In the genomic region with DNA sequence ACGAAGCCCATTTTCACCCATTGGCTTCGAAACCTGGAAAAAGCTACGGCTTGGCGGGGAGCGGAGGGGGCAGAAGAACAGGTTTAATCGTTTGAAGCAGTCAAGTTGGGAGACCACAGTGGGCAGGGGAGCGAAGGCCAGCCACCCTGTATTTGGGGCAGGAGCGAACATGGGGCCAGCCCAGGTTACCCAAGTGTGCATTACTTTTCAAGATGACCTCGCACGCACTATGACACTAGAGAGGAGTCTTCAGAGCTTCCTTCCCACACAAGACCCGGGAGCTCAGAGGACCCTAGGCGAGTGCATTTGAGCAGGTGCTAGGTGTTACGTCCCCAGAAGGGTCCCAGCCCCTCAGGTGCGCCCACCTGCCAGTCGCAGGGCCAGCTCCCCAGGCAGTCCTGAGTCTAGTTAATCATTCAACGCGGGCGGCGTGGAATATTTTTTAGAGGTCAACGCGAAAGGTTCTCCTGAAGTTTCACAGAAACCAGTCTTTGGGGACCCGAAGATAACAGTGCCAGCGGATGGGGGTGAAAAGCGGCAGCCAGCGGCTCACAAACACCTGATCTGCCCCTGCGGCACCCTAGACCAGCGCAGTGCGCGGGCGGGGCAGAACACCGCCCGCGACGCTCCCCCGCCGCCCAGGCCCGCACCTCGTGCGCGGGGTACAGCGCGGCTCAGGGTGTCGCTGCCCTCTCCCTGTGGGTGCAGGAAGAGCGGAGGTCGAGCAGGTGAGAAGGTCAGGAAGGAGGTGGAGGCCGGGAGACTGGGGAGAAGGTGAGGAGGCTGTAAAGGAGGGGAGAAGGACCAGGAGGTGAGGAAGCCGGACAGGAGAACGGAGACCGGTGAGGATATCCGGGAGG, we compare ENCODE assay signal across 7 mouse cellular contexts. TPM values are rescaled to one million over a fixed set of nuclear protein-coding genes. Genes with fewer than 3 reads are reported as not detected.
DNase-seq lines count a peak whose midpoint lies in the region; ATAC-seq and TF ChIP-seq lines count a peak whose summit lies in the region.

No protein-coding gene starts in this region.

- no peaks in the 10 kb centered on the region for H3K9me3 ChIP-seq in embryonic facial prominence, embryonic 13.5 days
- H3K9me3 ChIP-seq in liver, embryonic 14.5 days (ENCODE audit: control insufficient read depth, low read length), result no peaks in the 10 kb centered on the region

- H3K4me3 ChIP-seq in embryonic facial prominence, embryonic 13.5 days, result peak overlapping the region; percentile 69
- H3K4me3 ChIP-seq in liver, embryonic 14.5 days (ENCODE audit: insufficient read depth in 1 of 2, low read depth in 2 of 2, low read length in 2 of 2), result peak overlapping the region; percentile 67 to 79

- peak overlapping the region; percentile 58 for H3K27ac ChIP-seq in embryonic facial prominence, embryonic 13.5 days
- peak overlapping the region; percentile 44 for H3K27ac ChIP-seq in liver, embryonic 14.5 days

- peak; percentile 5; the same call in 1 of the 2 replicates for ATAC-seq in embryonic facial prominence, embryonic 13.5 days (ENCODE audit: insufficient number of reproducible peaks, insufficient read depth, low FRiP score, low TSS enrichment, low read depth)
- peak; percentile 20 for ATAC-seq in inflammation-experienced regulatory T-cells, adult 6 months
- peak; percentile 57 for ATAC-seq in liver, embryonic 14.5 days (ENCODE audit: insufficient read depth)
- ATAC-seq in neutrophil, adult 5-6 weeks (ENCODE audit: extremely low read depth, insufficient number of reproducible peaks, low FRiP score, poor library complexity, severe bottlenecking), result 0 out of 2 replicates have a peak, but pooled peaks have one; percentile 10

- DNase-seq in 3134 (ENCODE audit: extremely low read depth, insufficient read length, low spot score), result peak; percentile 74
- peak; percentile 65 to 70 for DNase-seq in B cell, adult 2 months
- DNase-seq in liver, embryonic 14.5 days (ENCODE audit: low read depth in 3 of 3, low spot score in 3 of 3), result no peak
- no peak for DNase-seq in cerebellum, postnatal 10 days

- H3K4me2 ChIP-seq in embryonic facial prominence, embryonic 13.5 days, result peak overlapping the region; percentile 97
- peak overlapping the region; percentile 93 for H3K4me2 ChIP-seq in liver, embryonic 14.5 days (ENCODE audit: low read depth)

- 2% methylated on average over 50 of the region's 50 CpGs for WGBS in embryonic facial prominence, embryonic 13.5 days
- under 1% methylated on average over 50 of the region's 50 CpGs for WGBS in liver, embryonic 14.5 days (ENCODE audit: insufficient replicate concordance)

- peak overlapping the region; percentile 77 for H3K9ac ChIP-seq in embryonic facial prominence, embryonic 13.5 days
- H3K9ac ChIP-seq in liver, embryonic 14.5 days (replicated peaks), result peak overlapping the region; percentile 67

- TF ChIP-seq EP300 in liver, embryonic 14.5 days (IDR thresholded peaks at IDR 0.05; ENCODE audit: low read depth), result no peak

- peaks cover 29% of the 10 kb centered on the region for H3K4me1 ChIP-seq in embryonic facial prominence, embryonic 13.5 days
- peaks cover 11 to 22% of the 10 kb centered on the region in 2 experiments for H3K4me1 ChIP-seq in liver, embryonic 14.5 days (replicated peaks; ENCODE audit: control insufficient read depth in 2 of 2, insufficient read depth in 2 of 2, low read length in 1 of 2)

- H3K36me3 ChIP-seq in embryonic facial prominence, embryonic 13.5 days, result no peaks in the 10 kb centered on the region
- no peaks in the 10 kb centered on the region for H3K36me3 ChIP-seq in liver, embryonic 14.5 days (replicated peaks; ENCODE audit: control insufficient read depth, insufficient read depth, low read depth)

- H3K27me3 ChIP-seq in embryonic facial prominence, embryonic 13.5 days, result peaks cover 53% of the 10 kb centered on the region
- H3K27me3 ChIP-seq in liver, embryonic 14.5 days (ENCODE audit: control insufficient read depth, insufficient read depth, low read length), result no peaks in the 10 kb centered on the region

- no peak for TF ChIP-seq CTCF in liver, embryonic 14.5 days (IDR thresholded peaks at IDR 0.05; ENCODE audit: low read depth)

RNA-seq across cellular contexts. Expression of gene B3gnt2, which starts 2.1 kb away (rescaled TPM):
- 7.0 and 8.5 TPM in 2 replicates for polyA plus RNA-seq in embryonic facial prominence, embryonic 13.5 days (2015; fragmentation: Nextera tagmentation; extraction: Ambion mirVana)
- 10 to 100 TPM in 1 of 3 experiments, 1 to 10 TPM in 2; 5.8 to 12.1 (median 7.6) TPM for polyA plus RNA-seq in inflammation-experienced regulatory T-cells, adult 6 months (2017; shearing (Covaris generic))
- 2.2 and 2.3 TPM in 2 replicates for polyA plus RNA-seq in liver, embryonic 14.5 days (2012; rRNA removed)
- polyA plus RNA-seq in liver, embryonic 14.5 days (2014; fragmentation: Nextera tagmentation; extraction: Ambion mirVana), result 3.6 and 4.1 TPM in 2 replicates
- total RNA-seq in neutrophil, adult 5-6 weeks (2017), result 38.9 and 46.2 TPM in 2 replicates

Comparison
In these comparisons a context has a peak if more than half of its experiments do, and no peak if none do; other contexts are left out.
1. DNase-seq: peak in 3134 (single experiment) and B cell, adult 2 months (2 of 2); none in liver, embryonic 14.5 days (0 of 3) and cerebellum, postnatal 10 days (0 of 2).
2. ATAC-seq: peak in every context shown above with its lines; median percentile 57 in liver, embryonic 14.5 days; 20 in inflammation-experienced regulatory T-cells, adult 6 months; 10 in neutrophil, adult 5-6 weeks; 5 in embryonic facial prominence, embryonic 13.5 days.